Mouse (Mus musculus): ENCODE data around the gene Axin1. TPM values are rescaled to one million over a fixed set of nuclear protein-coding genes. Genes with fewer than 3 reads are reported as not detected.
A peak's percentile ranks its signal among the peaks of the same experiment; 100 is the strongest.
"Not testable (repeated sequence)": the region's sequence is repeated elsewhere in the genome, so short reads cannot be mapped to it uniquely, and the experiment has no call there.

The Axin1 gene
- total RNA-seq (2021), result 10 to 100 TPM; 24.0 to 26.2 TPM

GRCm38 (mm10) chr17:26138239-26138836 lies at the start of gene Axin1:
TSS of gene Axin1 (plus strand) at chr17:26138688.
- intact Hi-C loops (cut with DNase I), result no loop called here
- peak; percentile 92 to 96 for DNase-seq (ENCODE audit: extremely low spot score in 1 of 2, low spot score in 2 of 2)

- peak; percentile 86 to 91 for DNase-seq (ENCODE audit: extremely low spot score in 1 of 2, low spot score in 2 of 2)
- intact Hi-C loops (cut with DNase I), result loop anchor here (2.0 to 5.0 kb wide), 2 partner anchors 49 to 78 kb away; no protein-coding TSS in a partner anchor
Measured at GRCm38 (mm10) chr17:26089905-26090632, 48.4 kb upstream of the Axin1 start, which contains the start of gene Decr2. TSS of gene Decr2 (minus strand) at chr17:26090337.

GRCm38 (mm10) chr17:26094531-26095110 lies 43.9 kb upstream of the Axin1 start:
- DNase-seq (ENCODE audit: extremely low spot score in 1 of 2, low spot score in 2 of 2), result no peak
- intact Hi-C loops (cut with DNase I), result loop anchor here (5.0 kb wide), 1 partner anchor 82 kb away; no protein-coding TSS in a partner anchor

GRCm38 (mm10) chr17:26095121-26095740 lies 43.3 kb upstream of the Axin1 start, which contains the start of gene Nme4:
TSS of gene Nme4 (minus strand) at chr17:26095602.
- intact Hi-C loops (cut with DNase I), result no loop called here
- DNase-seq (ENCODE audit: extremely low spot score in 1 of 2, low spot score in 2 of 2), result peak in 1 of 2 experiments; percentile 67

GRCm38 (mm10) chr17:26098461-26098860 lies 40.0 kb upstream of the Axin1 start:
- DNase-seq (ENCODE audit: extremely low spot score in 1 of 2, low spot score in 2 of 2), result no peak
- intact Hi-C loops (cut with DNase I), result no loop called here

- intact Hi-C loops (cut with DNase I); DNase-seq (ENCODE audit: extremely low spot score in 1 of 2, low spot score in 2 of 2): not testable (repeated sequence)
Measured at GRCm38 (mm10) chr17:26099316-26099715, 39.2 kb upstream of the Axin1 start.

- DNase-seq (ENCODE audit: extremely low spot score in 1 of 2, low spot score in 2 of 2), result no peak
- intact Hi-C loops (cut with DNase I), result no loop called here
Measured at GRCm38 (mm10) chr17:26100166-26100565, 38.3 kb upstream of the Axin1 start.

GRCm38 (mm10) chr17:26101478-26101877 lies 37.0 kb upstream of the Axin1 start:
- no peak for DNase-seq (ENCODE audit: extremely low spot score in 1 of 2, low spot score in 2 of 2)
- intact Hi-C loops (cut with DNase I), result no loop called here

GRCm38 (mm10) chr17:26105619-26106018 lies 32.9 kb upstream of the Axin1 start:
- no peak for DNase-seq (ENCODE audit: extremely low spot score in 1 of 2, low spot score in 2 of 2)
- intact Hi-C loops (cut with DNase I), result no loop called here

- intact Hi-C loops (cut with DNase I), result no loop called here
- DNase-seq (ENCODE audit: extremely low spot score in 1 of 2, low spot score in 2 of 2), result no peak
Measured at GRCm38 (mm10) chr17:26110156-26110555, 28.3 kb upstream of the Axin1 start.

GRCm38 (mm10) chr17:26111024-26111423 lies 27.5 kb upstream of the Axin1 start:
- intact Hi-C loops (cut with DNase I), result no loop called here
- DNase-seq (ENCODE audit: extremely low spot score in 1 of 2, low spot score in 2 of 2), result no peak

- intact Hi-C loops (cut with DNase I), result no loop called here
- DNase-seq (ENCODE audit: extremely low spot score in 1 of 2, low spot score in 2 of 2), result peak in 1 of 2 experiments; percentile 20
Measured at GRCm38 (mm10) chr17:26111722-26112121, 26.8 kb upstream of the Axin1 start.

GRCm38 (mm10) chr17:26112751-26113150 lies 25.7 kb upstream of the Axin1 start:
- intact Hi-C loops (cut with DNase I), result no loop called here
- no peak for DNase-seq (ENCODE audit: extremely low spot score in 1 of 2, low spot score in 2 of 2)

- DNase-seq (ENCODE audit: extremely low spot score in 1 of 2, low spot score in 2 of 2), result peak in 1 of 2 experiments; percentile 81
- intact Hi-C loops (cut with DNase I), result no loop called here
Measured at GRCm38 (mm10) chr17:26113181-26113948, 25.1 kb upstream of the Axin1 start, which contains the start of gene Tmem8. TSS of gene Tmem8 (plus strand) at chr17:26113299.

GRCm38 (mm10) chr17:26114061-26114460 lies 24.4 kb upstream of the Axin1 start:
- intact Hi-C loops (cut with DNase I), result no loop called here

GRCm38 (mm10) chr17:26114461-26114860 lies 24.0 kb upstream of the Axin1 start:
- intact Hi-C loops (cut with DNase I); DNase-seq (ENCODE audit: extremely low spot score in 1 of 2, low spot score in 2 of 2): not testable (repeated sequence)

More at GRCm38 (mm10) chr17:26114061-26114460, 24.4 kb upstream of the Axin1 start:
- DNase-seq (ENCODE audit: extremely low spot score in 1 of 2, low spot score in 2 of 2), result no peak

GRCm38 (mm10) chr17:26115205-26115898 lies 23.1 kb upstream of the Axin1 start:
- intact Hi-C loops (cut with DNase I), result no loop called here
- no peak for DNase-seq (ENCODE audit: extremely low spot score in 1 of 2, low spot score in 2 of 2)

- no peak for DNase-seq (ENCODE audit: extremely low spot score in 1 of 2, low spot score in 2 of 2)
- intact Hi-C loops (cut with DNase I), result no loop called here
Measured at GRCm38 (mm10) chr17:26115956-26116487, 22.5 kb upstream of the Axin1 start.

All from left cerebral cortex, postnatal 10 days (tissue).